Mouse (Mus musculus) fat pad, adult 2 months (tissue): ENCODE measurements around the gene Gm10375.
"Not testable (repeated sequence)": the region's sequence is repeated elsewhere in the genome, so short reads cannot be mapped to it uniquely, and the experiment has no call there.

Experiments
- DNase-seq: peaks from one replicate; pipeline ENCODE4 v3.0.0-alpha.2; 2011; ENCODE audit warnings: low read depth, low spot score; ENCODE audit errors: extremely low read depth

Gm10375 gene

DNA sequence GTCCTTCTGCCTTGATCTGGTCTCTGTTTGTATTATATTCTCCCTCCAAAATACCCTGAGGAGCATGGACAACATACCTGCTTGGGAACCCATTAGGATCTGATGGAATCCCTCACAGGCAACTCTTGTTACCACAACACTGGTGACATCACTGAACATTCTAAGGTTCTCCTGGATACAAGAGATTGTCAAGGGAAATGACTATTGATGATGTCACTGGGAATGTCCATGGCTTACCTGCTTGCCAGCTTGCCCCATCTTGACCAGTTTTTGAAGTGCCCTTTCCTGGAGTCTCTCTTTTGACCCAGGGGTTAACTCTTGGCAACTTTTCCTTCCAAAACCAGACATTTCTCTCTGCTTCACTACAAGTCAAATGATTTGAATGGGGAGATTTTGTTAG is at the start of gene Gm10375:
TSS of gene Gm10375 (minus strand) at position 101 of the 400 bp plus-strand sequence.
- not testable (repeated sequence) for DNase-seq

DNA sequence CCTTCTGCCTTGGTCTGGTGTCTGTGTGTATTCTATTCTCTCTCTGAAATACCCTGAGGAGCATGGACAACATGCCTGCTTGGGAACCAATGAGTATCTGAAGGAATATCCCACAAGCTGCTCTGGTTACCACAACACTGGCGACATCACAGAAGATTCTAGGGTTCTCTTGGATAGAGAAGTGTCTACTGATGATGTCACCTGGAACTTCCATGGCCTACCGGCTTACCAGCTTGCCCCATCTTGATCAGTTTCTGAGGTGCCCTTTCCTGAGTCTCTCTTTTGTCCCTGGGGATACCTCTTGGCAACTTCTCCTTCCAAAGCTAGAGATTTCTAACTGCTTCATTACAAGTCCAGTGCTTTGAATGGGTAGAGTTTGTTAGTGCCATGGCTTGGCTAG is 28.8 kb downstream of the Gm10375 start, which contains the start of gene Gm17654:
TSS of gene Gm17654 (minus strand) at position 101 of the 400 bp plus-strand sequence.
- not testable (repeated sequence) for DNase-seq

DNA sequence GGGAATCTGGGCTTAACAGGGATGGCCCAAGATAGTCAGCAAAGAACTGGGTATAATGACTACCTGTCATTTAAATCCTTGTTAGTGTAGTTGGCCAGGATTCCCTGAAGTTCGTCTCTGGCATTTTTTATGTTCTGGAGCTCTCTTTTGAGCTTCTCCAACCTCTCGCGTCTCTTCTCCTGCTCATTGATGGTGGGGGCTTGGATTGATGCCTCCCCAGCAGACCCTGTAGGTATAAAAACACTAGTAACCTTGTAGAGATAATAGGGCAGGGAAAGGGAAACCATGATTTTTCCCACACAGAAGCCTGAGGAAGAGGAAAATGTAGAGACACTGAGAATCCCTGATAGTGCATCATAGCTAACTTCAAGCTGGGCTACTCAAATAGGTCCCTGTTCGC is 29.8 kb downstream of the Gm10375 start:
- DNase-seq = not testable (repeated sequence)
